Mouse (Mus musculus): ENCODE measurements around the gene Mcf2l.

DNA sequence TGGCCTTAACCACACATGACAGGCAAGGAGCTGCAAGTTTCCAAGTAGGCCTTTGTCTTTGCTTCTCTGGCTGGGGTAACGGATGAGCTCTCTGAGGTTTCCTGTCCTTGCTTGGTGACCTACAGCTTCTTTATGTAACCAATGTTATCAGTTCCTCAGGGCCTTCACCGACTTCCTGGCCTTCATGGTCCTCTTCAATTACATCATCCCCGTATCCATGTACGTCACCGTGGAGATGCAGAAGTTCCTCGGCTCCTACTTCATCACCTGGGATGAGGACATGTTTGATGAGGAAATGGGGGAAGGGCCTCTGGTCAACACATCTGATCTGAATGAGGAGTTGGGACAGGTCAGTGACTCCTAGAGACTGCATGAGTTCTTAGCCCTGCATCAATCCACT, 45.3 kb upstream of the Mcf2l start:
- TF ChIP-seq CTCF (conservative IDR thresholded peaks at IDR 0.05; ENCODE audit: low read length) (no peak), NANOG (IDR thresholded peaks at IDR 0.05; ENCODE audit: borderline replicate concordance, low read length) (no peak), POU5F1 (IDR thresholded peaks at IDR 0.05; ENCODE audit: borderline replicate concordance, low read length) (no peak)

All from E14TG2a.4 (cell line).